Mouse (Mus musculus) olfactory bulb, adult 2 months (tissue): Measurements from ENCODE around the gene Cox5a.

Experiments used
- CTCF ChIP-seq: fragments of 200-500 bp; IDR thresholded peaks from 2 replicates; pipeline ENCODE4 v1.5.1; 2012; ENCODE audit warnings: low read depth, mild to moderate bottlenecking, low read length, moderate library complexity; ENCODE audit not compliant: insufficient read depth
- POLR2A ChIP-seq: fragments of 200-500 bp; IDR thresholded peaks from 2 replicates; pipeline ENCODE4 v1.6.1; 2012; ENCODE audit warnings: mild to moderate bottlenecking, low read depth, low read length, moderate library complexity; ENCODE audit not compliant: insufficient read depth

DNA sequence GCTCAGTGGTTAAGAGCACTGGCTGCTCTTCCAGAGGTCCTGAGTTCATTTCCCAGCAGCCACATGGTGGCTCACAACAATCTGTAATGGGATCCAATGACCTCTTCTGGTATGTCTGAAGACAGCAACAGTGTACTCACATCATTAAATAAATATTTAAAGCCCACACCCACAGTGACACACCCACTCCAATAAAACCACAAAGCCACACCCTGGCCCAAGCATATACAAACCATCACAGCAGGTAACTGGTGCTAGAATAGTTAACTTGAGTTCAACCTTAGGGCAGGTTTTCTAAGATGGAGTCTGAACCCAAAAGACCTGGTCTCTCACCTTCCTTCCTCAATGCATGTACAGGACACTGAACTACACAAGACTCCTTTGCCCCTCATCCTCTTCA lies 26.1 kb upstream of the Cox5a start:
- TF ChIP-seq POLR2A, result no peak
- TF ChIP-seq CTCF, result no peak
